Mouse (Mus musculus) lung, postnatal 0 days (tissue): ENCODE data around the gene Hectd4.

Experiments
- CTCF ChIP-seq: IDR thresholded peaks from 2 replicates; pipeline ENCODE4 v1.5.1; 2016; ENCODE audit warnings: antibody characterized with exemption, mild to moderate bottlenecking
- EP300 ChIP-seq: IDR thresholded peaks from 2 replicates; pipeline ENCODE4 v1.6.1; 2016; ENCODE audit warnings: antibody characterized with exemption, mild to moderate bottlenecking, control low read depth

DNA sequence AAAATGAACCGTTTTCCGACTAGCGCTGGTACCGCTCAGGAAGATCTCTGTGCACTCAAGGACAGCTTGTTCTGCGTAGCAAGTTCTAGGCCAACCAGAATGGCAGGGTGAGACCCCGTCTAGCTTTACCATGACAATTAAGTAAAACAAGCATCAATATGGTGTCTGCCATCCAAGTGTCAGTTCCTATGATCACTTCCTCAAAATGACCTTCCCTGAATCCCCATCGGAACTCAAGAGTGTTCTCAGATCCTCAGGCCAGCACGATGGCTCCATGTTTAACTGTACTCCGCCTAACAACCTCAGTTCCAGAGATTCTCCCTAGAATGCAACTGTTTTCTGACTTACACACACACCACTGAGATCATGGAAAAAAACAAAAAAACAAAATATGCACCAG is 31.8 kb upstream of the Hectd4 start:
- TF ChIP-seq CTCF (no peak), EP300 (no peak)
